Mouse (Mus musculus) erythroblast, adult 5-6 weeks (primary cell): ENCODE results near the gene Ccs. TPM values are rescaled to one million over a fixed set of nuclear protein-coding genes. Genes with fewer than 3 reads are reported as not detected.
"Not testable (repeated sequence)": the region's sequence is repeated elsewhere in the genome, so short reads cannot be mapped to it uniquely, and the experiment has no call there.

ENCODE experiments used
- ATAC-seq: replicated peaks from 2 replicates; pipeline ENCODE4 v1.8.0; 2016; ENCODE audit warnings: moderate number of reproducible peaks, mild to moderate bottlenecking, moderate TSS enrichment, inconsistent platforms; ENCODE audit not compliant: poor library complexity, low FRiP score, severe bottlenecking
- total RNA-seq, 2 experiments: library from RNA; stranded (forward) in 1 of 2; stranded (reverse) in 1 of 2; fragments of 150-400 nt in 1 of 2; fragments of 200-764, 138-1000 nt in 1 of 2; gene quantifications; 2 replicates each; pipeline versions ENCODE4 v1.2.3 to v1.2.4; 2015 to 2017; ENCODE audit warnings: low replicate concordance in 2 of 2

Ccs gene
- total RNA-seq (2015; ENCODE audit: low replicate concordance) (12.3 and 18.8 TPM in 2 replicates), total RNA-seq (2017; ENCODE audit: low replicate concordance) (24.4 and 66.9 TPM in 2 replicates)

- ATAC-seq = peak; percentile 96
These were observed at the start of gene Ccs, which contains the start of gene Ccdc87 for GRCm38 (mm10) chr19:4839149-4839548. Gene Ccs, minus strand, starts transcription at chr19:4839332. Gene Ccdc87, plus strand, starts transcription at chr19:4839366.

- ATAC-seq = peak; percentile 82
These were observed 44.8 kb upstream of the Ccs start for GRCm38 (mm10) chr19:4883961-4884360.

DNA sequence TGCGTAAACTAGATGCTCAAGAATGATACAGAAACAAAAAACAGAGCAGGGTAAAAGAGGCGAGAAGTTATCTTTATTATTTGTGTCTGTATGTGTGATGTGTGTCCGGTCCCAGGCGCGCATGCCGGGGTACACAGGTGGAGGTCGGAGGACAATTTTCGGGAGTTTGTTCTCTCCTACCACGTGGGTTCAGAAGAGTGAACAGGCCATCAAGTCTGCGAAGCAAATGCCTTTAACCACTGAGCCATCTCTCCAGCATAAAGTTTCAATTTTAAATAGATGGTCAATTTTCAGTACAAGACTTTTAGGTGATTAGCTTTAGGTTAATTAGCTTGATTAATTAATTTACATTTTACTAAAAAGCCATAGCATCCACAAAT is 40.2 kb upstream of the Ccs start:
- no peak for ATAC-seq

DNA sequence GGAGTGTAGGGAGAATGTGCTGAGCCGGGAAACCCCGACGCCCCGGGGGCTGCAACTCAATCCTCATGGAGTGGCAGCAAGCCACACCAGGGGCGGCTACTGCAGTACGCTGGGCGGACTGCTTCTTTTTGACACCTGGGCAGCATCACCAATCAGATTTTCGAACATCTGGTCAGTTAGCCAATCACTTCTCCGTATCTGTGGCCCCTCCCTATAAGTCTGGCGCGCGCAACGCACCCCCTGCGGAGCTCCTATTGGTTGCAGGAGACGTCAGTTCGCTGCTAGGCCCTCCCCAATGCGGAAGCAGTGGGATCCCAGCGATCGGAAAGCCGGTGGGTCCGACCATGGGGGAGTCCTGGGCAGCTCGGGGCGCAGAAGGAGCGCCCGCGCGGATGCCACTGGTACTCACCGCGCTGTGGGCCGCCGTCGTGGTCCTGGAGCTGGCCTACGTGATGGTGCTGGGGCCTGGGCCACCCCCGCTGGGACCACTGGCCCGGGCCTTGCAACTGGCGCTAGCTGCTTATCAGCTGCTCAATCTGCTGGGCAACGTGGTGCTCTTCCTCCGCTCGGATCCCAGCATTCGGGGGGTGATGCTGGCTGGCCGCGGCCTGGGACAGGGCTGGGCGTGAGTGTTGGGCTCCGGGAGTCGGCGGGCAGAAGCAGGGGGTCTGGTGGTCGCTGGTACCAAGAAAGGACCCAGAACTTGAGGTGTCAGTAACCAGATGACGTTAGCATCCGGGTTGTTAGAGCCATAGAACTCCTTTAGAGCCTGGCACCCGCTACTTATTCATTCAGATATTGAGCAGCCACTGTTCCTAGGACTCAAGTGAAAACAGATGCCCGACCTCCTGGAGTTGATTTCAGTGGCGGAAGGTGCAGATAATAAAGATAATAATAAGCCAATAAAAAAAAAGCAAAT is 39.5 kb upstream of the Ccs start, which contains the start of gene Zdhhc24:
TSS of gene Zdhhc24 (plus strand) at position 264 of the 919 bp plus-strand sequence.
- peak; percentile 95 for ATAC-seq

- peak; percentile 5; the same call in 1 of the 2 replicates for ATAC-seq
These were observed 38.7 kb upstream of the Ccs start, which contains the start of gene Actn3 for GRCm38 (mm10) chr19:4877785-4878184. Gene Actn3, minus strand, starts transcription at chr19:4877909.

DNA sequence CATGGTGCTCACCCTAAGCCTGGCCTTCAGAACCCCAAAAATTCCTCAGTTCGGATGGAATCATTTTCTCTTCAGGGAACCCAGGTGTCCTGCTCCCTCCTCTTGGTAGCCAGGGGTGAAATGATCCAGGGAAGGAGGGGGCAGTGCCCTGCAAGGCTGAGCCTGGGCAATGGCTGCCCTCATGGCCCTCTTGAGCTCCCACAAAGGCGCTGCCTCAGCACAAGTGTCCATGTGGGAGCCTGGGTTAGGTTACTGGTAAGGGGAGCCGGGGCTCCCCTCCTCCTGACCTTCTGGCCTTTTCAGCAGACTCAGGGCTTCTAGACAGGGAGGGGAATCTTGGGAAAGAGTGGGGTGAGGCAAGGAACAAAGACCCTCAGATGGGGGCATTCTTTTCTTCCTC is 37.6 kb upstream of the Ccs start:
- no peak for ATAC-seq

- no peak for ATAC-seq
These were observed 37.1 kb upstream of the Ccs start for GRCm38 (mm10) chr19:4876241-4876640.

DNA sequence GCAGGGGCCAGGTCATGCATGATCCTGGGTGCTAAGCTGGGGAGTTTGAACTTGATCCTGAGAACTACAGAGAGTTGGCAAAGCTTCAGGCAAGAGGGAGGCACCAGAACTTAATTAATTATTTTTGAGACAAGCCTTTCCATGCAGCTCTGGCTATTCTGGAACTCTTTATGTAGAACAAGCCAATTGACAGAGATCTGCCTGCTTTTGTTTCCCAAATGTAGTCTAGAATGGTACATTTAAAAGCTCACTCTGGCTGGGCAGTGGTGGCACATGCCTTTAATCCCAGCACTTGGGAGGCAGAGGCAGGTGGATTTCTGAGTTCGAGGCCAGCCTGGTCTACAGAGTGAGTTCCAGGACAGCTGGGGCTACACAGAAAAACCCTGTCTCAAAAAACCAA is 35.5 kb upstream of the Ccs start:
- not testable (repeated sequence) for ATAC-seq

GRCm38 (mm10) chr19:4865147-4865546 is 26.0 kb upstream of the Ccs start:
- no peak for ATAC-seq

- no peak for ATAC-seq
These were observed 23.9 kb upstream of the Ccs start for GRCm38 (mm10) chr19:4863048-4863447.

DNA sequence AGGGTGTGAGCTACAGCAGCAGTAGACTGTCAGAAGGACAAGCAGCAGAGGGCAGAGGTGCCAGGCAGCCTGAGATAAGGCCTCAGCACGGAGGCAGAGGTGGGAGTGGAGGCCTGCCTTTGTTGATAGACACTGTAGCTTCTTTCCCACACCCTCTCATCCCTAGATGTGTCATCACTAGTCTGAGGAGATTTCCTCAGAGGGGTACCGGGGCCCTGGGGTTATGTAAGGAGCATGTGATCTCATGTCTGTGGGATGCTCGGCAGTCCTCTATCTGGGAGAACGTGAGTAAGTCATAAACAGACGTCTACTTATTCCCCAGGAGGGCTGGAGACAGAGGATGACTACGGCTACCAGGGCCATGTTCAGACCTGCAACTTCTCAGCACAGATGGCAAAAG is 19.9 kb upstream of the Ccs start:
- peak; percentile 93 for ATAC-seq

GRCm38 (mm10) chr19:4855951-4856350 is 16.8 kb upstream of the Ccs start:
- no peak for ATAC-seq

- no peak for ATAC-seq
These were observed 16.3 kb upstream of the Ccs start for GRCm38 (mm10) chr19:4855470-4855820.

DNA sequence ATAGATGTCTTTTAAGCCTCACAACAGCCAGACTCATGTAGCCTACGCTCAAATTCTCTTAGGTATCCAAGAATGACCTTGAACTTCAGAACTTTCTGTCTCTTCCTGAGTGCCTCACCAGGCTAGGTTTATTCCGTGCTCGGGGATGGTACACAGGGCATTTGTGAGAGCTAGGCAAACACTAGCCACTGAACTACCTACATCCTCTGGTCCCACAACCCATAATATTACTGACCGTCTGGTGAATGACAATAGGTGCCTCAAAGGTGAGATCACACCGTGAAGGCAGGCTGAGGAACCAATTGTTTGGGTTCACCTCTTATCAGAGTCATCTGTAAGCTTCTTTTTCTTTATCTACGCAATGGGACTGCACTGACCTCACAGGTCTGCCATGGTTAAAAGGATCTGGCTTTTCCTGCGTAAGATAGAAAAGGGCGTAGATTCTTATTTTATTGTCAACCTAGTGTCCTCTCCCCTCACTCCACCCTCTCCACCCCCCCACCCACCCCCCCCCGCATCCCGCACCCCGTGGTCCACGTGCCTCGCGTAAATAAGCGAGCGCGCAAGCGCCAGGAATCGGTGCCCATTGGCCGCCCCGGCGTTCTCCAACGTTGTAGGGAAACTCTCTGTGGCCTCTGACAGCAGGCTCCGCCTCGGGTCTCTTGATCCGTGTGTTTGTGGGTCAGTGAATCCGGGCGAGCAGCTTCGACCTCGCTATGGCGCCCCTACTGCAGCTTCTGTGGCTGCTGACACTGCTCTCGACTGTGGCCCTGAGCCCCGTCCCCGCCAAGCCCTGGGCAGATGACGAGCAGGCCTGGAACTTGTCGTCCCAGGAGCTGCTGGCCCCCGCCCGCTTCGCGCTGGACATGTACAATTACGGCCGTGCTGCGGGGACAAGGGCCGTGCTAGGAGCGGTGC is 15.7 kb upstream of the Ccs start, which contains the start of gene Ctsf:
TSS of gene Ctsf (plus strand) at position 579 of the 918 bp plus-strand sequence.
- ATAC-seq = peak; percentile 45

- no peak for ATAC-seq
These were observed 11.1 kb upstream of the Ccs start for GRCm38 (mm10) chr19:4850281-4850680.

- ATAC-seq = no peak
These were observed 10.7 kb upstream of the Ccs start for GRCm38 (mm10) chr19:4849800-4850199.

DNA sequence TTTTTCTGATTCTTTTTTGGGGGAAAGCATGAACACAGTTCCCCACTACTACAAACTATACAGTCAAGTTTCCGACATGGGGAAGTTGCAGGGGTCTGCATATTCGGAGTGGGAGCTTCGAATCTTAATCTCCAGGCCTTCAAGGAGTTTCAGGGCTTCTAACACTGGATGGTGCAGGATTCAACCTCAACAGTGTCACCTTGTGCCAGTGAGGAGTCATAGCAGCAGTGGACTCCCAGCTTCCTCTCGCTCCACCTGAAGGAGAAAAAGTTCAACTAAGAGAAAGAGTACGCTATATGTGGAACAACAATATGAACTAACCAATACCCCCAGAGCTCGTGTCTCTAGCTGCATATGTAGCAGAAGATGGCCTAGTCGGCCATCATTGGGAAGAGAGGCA is 8.4 kb upstream of the Ccs start:
- ATAC-seq = peak; percentile 88

DNA sequence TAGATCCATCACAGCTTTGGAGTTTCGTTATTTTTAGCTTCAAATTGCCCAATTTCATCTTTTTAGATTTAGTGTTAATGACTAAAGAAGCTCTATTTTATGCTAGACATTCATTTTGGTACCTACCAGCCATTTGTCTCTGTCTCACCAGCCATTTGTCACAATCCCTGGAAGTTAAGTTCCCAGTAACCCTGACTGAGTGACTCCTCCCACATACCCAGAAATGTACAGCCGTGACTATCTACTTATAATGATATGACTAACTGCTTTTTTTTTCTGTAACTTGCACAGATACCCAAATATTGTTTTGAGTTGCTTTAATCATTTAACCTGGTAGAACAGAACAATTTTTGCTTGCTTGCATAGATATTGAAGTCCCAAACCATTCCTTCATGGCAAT is 6.7 kb upstream of the Ccs start:
- no peak for ATAC-seq

- ATAC-seq = no peak
These were observed 3.5 kb upstream of the Ccs start for GRCm38 (mm10) chr19:4842611-4843010.

GRCm38 (mm10) chr19:4840848-4841247 is 1.7 kb upstream of the Ccs start:
- ATAC-seq = no peak
